Mouse (Mus musculus): ENCODE data around the gene Hook2.

Hook2 gene

DNA sequence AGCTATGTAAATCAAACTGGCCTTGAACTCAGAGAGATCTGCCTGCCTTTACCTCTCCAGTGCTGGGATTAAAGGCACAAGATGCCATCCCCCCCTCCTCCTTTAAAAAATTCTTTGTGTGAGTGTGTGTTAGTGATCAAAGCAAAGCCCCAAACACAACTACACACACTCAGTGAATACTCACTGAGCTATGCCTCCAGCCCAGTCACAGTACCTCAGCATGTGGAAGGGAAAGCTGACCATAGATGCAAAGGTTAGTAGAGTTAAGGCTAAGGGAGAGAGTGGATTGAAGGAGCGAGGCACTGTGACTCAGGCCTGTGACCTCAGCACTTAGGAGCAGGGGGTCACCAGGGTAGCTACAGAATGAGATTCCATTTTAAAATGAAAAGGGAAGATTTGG lies 17.3 kb upstream of the Hook2 start:
- DNase-seq (ENCODE audit: low read depth, low spot score), result no peak

- peak; percentile 85 for DNase-seq (ENCODE audit: low read depth, low spot score)
Observed at GRCm38 (mm10) chr8:84973803-84974542, 16.4 kb upstream of the Hook2 start.

- peak; percentile 85 for DNase-seq (ENCODE audit: low read depth, low spot score)
Observed at GRCm38 (mm10) chr8:84974543-84975142, 15.8 kb upstream of the Hook2 start.

GRCm38 (mm10) chr8:84975434-84975833 lies 15.0 kb upstream of the Hook2 start:
- peak; percentile 92 for DNase-seq (ENCODE audit: low read depth, low spot score)

- DNase-seq (ENCODE audit: low read depth, low spot score), result peak; percentile 96
Observed at GRCm38 (mm10) chr8:84976031-84976762, 14.2 kb upstream of the Hook2 start.

DNA sequence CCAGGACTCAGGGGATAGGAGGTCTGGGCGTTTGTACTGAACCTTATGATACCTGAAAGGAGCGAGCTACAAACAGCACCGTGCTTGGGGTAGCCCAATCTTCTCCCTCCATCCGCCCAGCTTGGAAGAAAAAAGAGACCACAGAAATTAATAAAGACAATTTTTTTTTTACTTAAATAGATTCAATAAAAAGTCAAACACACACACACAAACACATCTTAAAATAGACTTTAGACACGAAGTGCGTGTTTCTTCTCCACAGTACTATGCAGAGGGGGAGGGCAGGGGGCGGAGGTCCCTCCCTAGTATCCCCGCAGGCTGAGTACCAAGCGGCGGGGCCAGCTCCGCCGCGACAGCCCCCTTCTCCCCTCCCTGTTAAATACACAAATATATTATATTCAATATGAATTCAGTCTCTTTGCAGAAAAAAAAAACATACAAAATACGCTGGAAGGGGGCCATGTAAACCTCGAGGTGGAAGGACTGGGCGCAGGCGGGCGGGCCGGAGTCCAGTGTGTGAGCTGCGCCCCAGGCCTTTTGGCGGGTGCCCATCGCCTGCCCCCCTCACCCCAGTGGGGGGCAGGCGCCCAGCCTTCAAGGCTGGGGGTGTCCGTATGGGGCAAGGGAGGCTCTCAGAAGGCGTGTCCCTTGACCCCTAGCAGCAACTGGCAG lies 13.5 kb upstream of the Hook2 start:
- DNase-seq (ENCODE audit: low read depth, low spot score), result no peak

DNA sequence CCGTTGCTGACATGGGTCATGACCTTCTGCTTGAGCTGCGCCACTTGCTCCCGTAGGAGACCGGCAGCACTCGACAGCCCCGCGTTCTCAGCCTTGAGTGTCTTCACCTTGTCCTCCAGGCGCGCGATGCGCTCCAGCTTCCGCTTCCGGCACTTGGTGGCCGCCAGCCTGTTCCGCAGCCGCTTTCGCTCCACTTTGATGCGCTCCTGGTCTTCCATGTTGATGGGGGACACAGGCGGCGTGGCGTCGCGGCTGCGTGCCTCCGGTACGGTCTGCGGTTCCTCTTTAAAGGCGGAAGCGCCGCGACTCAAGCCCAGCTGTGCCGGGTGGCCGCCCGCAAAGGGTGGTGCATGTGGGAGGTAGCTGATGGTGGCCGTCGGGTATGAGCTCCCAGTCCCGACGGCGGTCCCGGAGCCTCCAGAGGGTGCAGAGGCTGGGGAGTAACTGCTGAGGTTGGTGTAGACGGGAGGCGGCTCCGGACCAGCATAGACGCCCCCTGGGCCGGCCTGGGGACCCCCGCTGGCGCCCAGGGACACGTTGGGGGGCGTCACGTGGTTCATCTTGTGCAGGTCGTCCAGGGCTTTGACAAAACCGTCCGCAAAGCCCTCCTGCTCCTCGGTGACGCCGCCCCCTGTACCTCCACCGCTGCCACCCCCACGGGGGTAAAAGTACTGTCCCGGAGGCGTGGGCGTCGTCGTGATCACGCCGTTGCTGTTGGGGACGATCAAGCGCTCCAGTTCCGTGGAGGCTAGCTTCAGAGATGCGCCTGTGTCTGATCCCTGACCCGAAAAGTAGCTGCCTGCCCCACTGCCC lies 12.8 kb upstream of the Hook2 start:
- peak; percentile 94 for DNase-seq (ENCODE audit: low read depth, low spot score)

DNA sequence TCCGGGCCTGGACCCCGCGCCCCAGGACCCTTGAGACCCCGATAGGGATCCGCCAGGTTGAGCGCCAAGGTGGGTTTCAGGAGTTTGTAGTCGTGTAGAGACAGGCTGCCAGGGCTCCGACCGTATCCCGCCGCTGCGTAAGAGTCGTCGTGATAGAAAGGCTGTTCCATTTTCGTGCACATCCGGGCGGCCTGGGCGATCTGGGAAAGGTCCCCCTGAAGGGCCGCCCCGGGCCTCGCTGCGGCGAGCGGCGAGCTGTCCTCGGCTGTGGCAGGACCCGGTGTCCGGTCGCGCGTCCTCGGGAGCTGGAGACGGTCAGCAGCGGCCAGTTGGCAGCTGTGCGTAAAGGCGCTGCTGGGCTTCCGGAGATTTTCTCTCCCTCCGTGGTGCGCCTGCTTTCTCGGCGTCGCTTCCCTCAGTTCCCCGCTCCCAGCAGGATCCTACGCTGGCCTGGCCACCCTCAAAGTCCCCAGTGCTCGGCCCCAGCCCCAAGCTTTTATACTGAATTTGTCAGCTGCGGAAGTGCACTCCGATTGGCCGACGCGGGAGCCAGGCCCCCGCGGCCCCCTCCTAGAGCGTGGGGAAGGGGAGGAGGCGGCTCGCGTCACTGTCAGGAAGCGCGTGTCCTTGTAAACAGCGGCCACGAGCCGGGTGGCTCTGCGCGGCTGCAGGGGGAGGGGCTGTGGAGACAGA lies 12.0 kb upstream of the Hook2 start, which contains the start of gene Junb:
Junb (minus strand) TSS at position 471 of the 693 bp plus-strand sequence.
- peak; percentile 96 for DNase-seq (ENCODE audit: low read depth, low spot score)

DNA sequence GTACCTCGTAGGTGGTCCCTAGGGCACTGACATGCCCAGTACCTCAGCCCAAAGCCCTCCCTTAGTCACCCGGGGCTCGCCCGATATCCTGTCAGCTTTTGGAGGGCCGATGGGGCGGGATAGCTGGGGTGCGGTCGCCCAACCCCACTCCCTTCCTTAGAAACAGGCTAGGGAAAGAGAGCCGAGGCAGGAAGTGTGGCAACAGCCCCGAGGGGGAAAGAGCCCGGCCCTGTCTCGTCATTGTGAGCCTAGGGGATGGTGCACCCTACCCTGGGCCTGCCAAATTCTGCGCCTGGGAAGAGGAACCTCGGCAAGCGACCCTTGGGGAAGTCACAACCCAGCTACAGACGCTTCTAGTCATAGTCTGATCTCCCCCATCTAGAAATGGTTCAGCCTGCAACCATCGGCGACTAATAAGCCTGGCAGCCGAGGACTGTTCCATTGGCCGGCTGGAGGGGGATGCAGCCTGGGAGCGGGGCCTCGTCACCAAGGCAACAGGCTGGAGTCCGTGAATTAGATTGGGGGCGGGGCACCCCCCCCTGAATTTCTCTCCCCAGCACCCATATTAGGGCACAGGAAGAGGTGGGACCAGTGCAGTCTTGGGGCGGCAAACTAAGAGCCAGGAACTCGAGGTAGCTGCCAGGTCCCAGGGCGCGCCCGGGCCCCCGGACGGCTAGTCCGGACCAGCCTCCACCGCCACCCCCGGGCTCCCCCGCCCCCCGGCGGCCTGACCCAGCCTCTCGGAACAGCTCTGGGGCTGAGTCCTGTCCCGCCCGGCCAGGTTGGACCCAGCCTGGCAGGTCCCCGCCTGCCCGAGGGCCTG lies 10.6 kb upstream of the Hook2 start:
- DNase-seq (ENCODE audit: low read depth, low spot score), result peak; percentile 99

DNA sequence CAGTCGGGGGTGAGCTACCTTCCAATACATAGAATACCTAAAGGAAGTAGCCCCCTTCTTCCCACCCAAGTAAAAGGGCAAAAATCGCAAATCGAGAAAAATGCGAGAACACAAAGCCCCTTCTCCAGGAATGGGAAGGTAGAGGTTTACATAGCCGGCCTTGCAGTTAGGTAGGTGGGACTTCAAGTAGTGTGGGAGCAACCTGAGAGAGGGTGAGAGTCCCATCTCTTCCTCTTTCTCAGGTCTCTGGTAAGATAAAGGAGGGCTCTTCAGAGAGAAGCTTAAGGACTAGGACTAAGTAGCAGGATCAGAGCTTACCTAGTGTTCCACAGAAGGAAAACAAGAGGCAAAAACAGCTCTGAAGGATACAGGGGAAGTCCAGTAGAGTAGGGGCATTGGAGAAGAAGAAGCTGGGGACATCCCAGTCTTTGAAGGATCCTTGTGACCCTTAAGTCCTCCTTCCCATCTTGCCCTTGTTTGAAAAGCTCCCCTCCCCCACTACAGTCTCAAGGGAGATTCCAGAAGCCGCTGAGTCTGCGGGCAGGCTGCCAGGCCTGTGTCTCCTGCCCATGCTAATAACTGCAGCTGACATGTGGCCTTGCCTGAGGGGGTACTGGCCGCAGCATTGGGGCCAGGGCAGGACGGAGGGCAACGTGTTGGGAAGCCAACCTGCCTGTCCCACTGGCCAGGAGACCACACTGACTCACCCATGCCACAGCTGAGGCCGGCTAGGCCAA lies 9.6 kb upstream of the Hook2 start:
- peak; percentile 83 for DNase-seq (ENCODE audit: low read depth, low spot score)

GRCm38 (mm10) chr8:84981644-84982498 lies 8.5 kb upstream of the Hook2 start:
- peak; percentile 44 for DNase-seq (ENCODE audit: low read depth, low spot score)

DNA sequence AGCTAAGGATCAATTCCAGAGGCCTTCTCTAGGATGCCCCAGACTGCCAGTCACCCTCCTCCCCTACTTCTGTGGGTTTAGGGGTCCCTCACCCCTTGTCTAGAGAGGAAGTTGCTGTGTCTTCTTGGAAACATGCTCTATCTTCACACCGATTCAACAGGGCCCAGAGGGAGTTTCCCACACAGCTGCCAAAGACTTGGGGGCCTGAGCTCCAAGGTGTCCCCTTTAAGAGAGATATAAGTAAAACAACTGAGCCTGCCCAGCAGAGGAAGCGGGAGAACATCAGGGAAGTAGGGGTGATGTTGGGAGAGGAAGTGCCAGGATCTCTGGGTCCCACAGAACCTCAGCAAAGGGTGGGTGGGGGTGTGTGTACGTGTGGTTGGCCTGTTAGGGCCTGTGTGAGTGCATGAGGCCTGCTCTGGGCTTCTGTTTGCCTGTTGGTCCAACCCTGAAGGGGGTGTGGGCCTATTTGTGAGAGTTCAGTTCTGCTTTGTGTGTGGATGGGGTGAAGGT lies 7.8 kb upstream of the Hook2 start:
- DNase-seq (ENCODE audit: low read depth, low spot score), result peak; percentile 82

- peak; percentile 35 for DNase-seq (ENCODE audit: low read depth, low spot score)
Observed at GRCm38 (mm10) chr8:84984294-84985048, 5.9 kb upstream of the Hook2 start.

GRCm38 (mm10) chr8:84985049-84985683 lies 5.2 kb upstream of the Hook2 start:
- DNase-seq (ENCODE audit: low read depth, low spot score), result peak; percentile 64

GRCm38 (mm10) chr8:84985684-84986378 lies 4.6 kb upstream of the Hook2 start:
- DNase-seq (ENCODE audit: low read depth, low spot score), result peak; percentile 98

- DNase-seq (ENCODE audit: low read depth, low spot score), result no peak
Observed at GRCm38 (mm10) chr8:84986379-84986945, 3.9 kb upstream of the Hook2 start.

Data from A20 (cell line).